Mouse (Mus musculus) bone marrow, adult 2 months (tissue): ENCODE results near the gene Hdac10. TPM values are rescaled to one million over a fixed set of nuclear protein-coding genes. Genes with fewer than 3 reads are reported as not detected.

Experiments used
- H3K27ac ChIP-seq: fragments of 200-500 bp; 2 replicates; pipeline ENCODE4 v1.5.1; 2012; ENCODE audit warnings: low read depth, mild to moderate bottlenecking, control low read depth, inconsistent platforms, low read length; ENCODE audit not compliant: control insufficient read depth, poor library complexity, insufficient read depth
- H3K4me1 ChIP-seq: fragments of 200-500 bp; 2 replicates; pipeline ENCODE4 v1.6.1; 2011; ENCODE audit warnings: low read length; ENCODE audit not compliant: control insufficient read depth, insufficient read depth
- H3K4me3 ChIP-seq: fragments of 200-500 bp; replicated peaks from 2 replicates; pipeline ENCODE3; 2011; ENCODE audit warnings: mild to moderate bottlenecking, low read depth, low read length, control low read depth; ENCODE audit not compliant: control insufficient read depth
- CTCF ChIP-seq: fragments of 200-500 bp; IDR thresholded peaks from 2 replicates; pipeline ENCODE4 v1.5.1; 2011; ENCODE audit warnings: low read length, control low read depth; ENCODE audit not compliant: control insufficient read depth, insufficient read depth
- POLR2A ChIP-seq: fragments of 200-500 bp; IDR thresholded peaks from 2 replicates; pipeline ENCODE4 v1.6.1; 2011; ENCODE audit warnings: low read depth, mild to moderate bottlenecking, control low read depth, low read length, borderline replicate concordance; ENCODE audit not compliant: control insufficient read depth
- WGBS: fragments of 180-500 bp; shearing (Covaris S2); methylation state at CpG from one replicate; pipeline ENCODE4 v1.1.7; 2018; 5-methylcytosine and 5-hydroxymethylcytosine counted together
- polyA plus RNA-seq: library from polyadenylated mRNA; stranded (reverse); fragments of >200 nt; gene quantifications from 2 replicates; pipeline ENCODE4 v1.2.4, GENCODE M21; 2011; ENCODE audit warnings: low replicate concordance; ENCODE audit not compliant: missing spikeins, insufficient read depth, insufficient read length

Hdac10 gene
- 9.1 and 24.3 TPM in 2 replicates for polyA plus RNA-seq

DNA sequence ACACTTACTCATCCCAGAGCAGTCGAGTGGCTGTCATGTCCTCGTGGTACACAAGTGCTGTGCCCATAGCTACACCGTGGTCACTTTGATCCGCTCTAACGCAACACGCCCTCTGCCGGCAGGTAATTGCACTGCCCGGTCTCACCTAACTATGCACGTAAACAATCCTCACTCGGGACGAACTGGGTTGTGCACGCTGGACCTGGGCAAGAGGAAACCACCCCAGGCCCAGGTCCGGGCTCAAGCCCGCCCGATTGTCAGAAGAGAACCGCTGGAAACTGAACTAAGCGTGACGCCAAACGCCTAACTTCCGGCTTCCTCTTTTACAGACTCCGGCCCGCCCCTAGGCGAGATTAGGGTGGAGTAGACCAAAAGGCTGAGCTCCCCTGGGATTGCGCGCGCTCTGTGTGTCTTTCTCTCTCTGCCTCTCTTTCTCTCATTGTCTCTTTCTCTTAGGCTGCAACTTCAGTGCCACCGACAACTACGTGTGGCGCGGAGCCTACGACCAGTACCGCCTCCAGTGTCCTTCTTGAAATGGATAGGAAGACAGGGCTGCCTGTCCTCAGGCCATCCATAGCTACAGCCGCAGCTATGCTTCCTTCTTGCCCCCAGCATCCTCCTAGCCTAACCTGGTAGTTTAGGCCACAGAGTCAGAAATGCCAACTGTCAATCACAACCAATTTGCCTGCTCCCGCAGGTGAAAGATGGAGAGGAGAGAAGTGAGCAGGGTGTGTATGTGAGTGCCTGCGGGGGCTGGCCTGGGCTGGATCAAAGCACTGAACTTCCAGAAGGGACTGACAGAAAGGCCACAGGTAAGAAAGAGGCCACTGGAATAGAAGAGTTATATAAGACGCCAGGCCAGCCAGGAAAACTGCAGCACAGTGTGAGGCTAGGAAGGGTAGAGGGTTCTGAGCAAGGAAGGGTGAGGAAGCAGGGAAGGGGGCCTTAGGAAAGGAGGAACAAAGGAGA, at the start of gene Hdac10:
TSS of gene Hdac10 (minus strand) at position 319 of the 969 bp plus-strand sequence.
- TF ChIP-seq POLR2A: peak; percentile 48; the same call in 1 of the 2 replicates
- peak; percentile 96 for TF ChIP-seq CTCF
- H3K4me1 ChIP-seq: peaks cover 23% of the 10 kb centered on the region
- H3K4me3 ChIP-seq: peak within 1 kb of the TSS; percentile 93
- WGBS: 3% methylated on average over 36 of the region's 36 CpGs
- peak within 1 kb of the TSS; percentile 93 for H3K27ac ChIP-seq

DNA sequence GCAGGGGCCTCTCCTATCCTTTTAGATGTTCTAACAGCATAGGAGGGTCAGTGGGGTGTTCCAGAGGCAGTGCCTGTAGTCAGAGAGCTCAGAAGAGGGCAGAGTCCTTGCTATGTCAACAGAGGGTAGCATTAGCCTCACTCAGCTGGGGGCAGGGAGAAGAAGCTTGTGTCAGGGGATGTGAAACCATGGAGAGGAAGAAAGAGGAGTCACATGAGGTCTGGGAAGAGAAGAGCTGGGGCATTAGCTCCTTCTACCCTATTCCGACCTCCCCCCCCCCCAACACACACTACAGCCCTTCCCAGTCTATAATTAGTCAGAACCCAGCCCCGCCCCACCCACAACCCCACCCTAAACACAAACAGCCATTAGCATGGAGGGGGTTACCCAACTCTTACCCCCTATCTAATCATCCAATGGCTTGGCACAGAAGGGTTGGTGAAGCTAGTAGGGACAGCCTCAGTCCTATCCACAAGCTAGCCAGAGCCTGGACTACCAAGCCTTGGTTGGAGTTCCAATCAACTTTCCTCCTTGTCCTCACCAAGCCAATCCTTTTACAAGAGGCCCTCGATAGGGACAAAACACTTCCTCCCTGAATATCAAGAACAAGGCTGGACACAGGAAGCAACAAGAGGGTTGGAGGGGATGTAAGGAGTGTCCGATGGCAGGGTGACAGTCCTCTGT, 49.2 kb upstream of the Hdac10 start:
- 42% methylated on average over 4 of the region's 4 CpGs for WGBS
- TF ChIP-seq POLR2A (no peak), CTCF (no peak)
- Histone ChIP-seq H3K4me3 (no peak overlapping the region), H3K4me1 (peaks cover 4% of the 10 kb centered on the region), H3K27ac (peak overlapping the region; percentile 70)

DNA sequence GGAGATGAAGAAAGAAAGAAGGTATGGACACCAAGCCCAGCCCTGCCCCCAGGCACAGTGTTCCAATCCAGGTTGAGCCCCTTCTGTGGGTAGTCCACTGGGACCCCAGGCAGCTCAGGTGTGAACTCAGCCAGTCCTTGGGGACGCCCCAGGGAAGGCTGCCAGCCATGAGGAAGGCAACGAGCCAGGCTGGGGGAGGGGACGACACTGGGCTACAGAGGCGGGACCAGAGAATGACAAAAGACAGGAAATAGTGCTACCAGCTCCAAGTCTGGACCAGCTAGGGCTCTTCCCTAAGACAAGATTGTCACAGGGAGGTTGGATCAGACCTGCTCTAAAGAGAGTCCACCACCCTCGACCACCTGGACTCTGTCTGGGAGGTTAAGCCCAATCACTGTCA, 48.6 kb upstream of the Hdac10 start:
- H3K4me1 ChIP-seq: peaks cover 4% of the 10 kb centered on the region
- WGBS: 1% methylated on average over 5 of the region's 5 CpGs
- TF ChIP-seq CTCF (no peak), POLR2A (no peak)
- peak overlapping the region; percentile 70 for H3K27ac ChIP-seq
- no peak overlapping the region for H3K4me3 ChIP-seq

DNA sequence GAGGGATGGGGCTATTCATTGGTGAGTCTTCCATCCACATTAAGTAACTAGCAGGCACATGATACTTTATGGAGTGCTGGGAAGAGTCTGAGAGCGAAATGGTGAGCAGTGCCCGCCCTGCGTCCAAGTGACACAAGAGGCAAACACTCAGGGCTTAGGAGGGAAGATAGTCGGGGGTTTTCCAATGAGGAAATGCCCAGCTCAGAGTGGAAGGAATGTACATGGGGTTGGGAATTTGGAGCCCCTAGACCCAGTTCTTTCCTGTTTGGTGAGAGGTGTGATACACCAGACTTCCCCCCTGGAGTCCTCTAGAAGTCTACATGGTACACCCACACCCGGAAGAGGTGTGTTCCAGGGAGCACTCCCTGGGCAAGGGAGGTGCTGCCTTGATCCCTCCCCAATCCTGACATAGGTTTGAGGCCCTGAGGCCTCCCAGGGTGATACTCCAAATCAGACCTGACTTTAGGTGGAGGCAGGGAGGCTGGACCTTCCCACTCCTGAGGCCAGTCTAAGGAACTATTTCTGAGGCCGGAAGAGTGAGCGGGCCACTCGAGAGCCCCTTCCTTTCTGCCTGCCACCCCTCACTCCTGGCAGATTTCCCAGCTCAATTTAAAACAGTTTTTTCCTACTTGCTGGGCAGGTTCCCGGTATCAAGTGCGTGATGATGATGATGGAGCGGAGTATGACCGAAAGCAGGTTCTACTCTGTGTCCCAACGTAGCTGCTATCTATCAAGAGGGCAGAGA, 47.1 kb upstream of the Hdac10 start:
- Histone ChIP-seq H3K27ac (no peak overlapping the region), H3K4me3 (no peak overlapping the region), H3K4me1 (peaks cover 4% of the 10 kb centered on the region)
- WGBS: 81% methylated on average over 13 of the region's 13 CpGs
- no peak for TF ChIP-seq POLR2A

DNA sequence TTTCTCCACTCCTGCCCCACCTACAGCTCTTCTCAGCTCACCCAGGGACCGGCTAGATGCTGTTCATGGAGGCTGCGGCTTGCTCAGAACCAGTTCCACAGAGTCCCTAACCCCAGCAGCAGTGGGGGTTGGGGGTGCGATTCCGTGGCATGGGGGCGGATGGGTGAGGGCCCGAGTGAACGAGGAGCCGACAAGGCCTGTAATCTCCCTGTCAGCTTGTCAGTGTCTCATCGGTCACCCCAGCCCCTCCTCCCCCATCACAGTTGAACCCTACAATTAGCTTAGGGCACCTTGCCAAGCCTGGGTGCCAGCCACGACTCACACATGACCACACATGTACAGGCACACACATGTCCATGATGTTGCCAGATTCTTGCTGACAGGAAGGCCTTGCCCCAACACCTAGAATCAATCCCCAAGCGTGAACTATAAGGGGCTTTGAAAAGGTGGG, 46.4 kb upstream of the Hdac10 start:
- no peak overlapping the region for H3K4me3 ChIP-seq
- H3K27ac ChIP-seq: no peak overlapping the region
- no peak for TF ChIP-seq POLR2A
- TF ChIP-seq CTCF: no peak
- WGBS: 78% methylated on average over 11 of the region's 11 CpGs
- peaks cover 4% of the 10 kb centered on the region for H3K4me1 ChIP-seq

GRCm38 (mm10) chr15:89173906-89174214, 45.4 kb upstream of the Hdac10 start:
- no peak for TF ChIP-seq POLR2A
- no peak for TF ChIP-seq CTCF
- peaks cover 3% of the 10 kb centered on the region for H3K4me1 ChIP-seq
- H3K4me3 ChIP-seq: peak overlapping the region; percentile 46
- H3K27ac ChIP-seq: no peak overlapping the region
- 10% methylated on average over 15 of the region's 15 CpGs for WGBS

GRCm38 (mm10) chr15:89173024-89173905, 44.8 kb upstream of the Hdac10 start:
- 1% methylated on average over 65 of the region's 65 CpGs for WGBS
- Histone ChIP-seq H3K4me1 (peaks cover 3% of the 10 kb centered on the region), H3K27ac (peak overlapping the region; percentile 25; the same call in 1 of the 2 replicates), H3K4me3 (peak overlapping the region; percentile 56)
- TF ChIP-seq CTCF (no peak), POLR2A (no peak)
